Mouse (Mus musculus) midbrain, embryonic 16.5 days (tissue): Measurements from ENCODE around the gene Txndc9. TPM values are rescaled to one million over a fixed set of nuclear protein-coding genes. Genes with fewer than 3 reads are reported as not detected.
"Not testable (repeated sequence)": the region's sequence is repeated elsewhere in the genome, so short reads cannot be mapped to it uniquely, and the experiment has no call there.

Experiments
- ATAC-seq: fragments of 200-750 bp; cut with Nextera tagmentation; 2 replicates; pipeline ENCODE4 v1.8.0; 2017; ENCODE audit warnings: moderate TSS enrichment
- H3K27ac ChIP-seq: fragments of 300-500 bp; sonication (generic); 2 replicates; pipeline ENCODE4 v1.5.1; 2014; ENCODE audit warnings: mild to moderate bottlenecking, low read length, mixed read lengths
- H3K27me3 ChIP-seq: fragments of 300-500 bp; sonication (generic); 2 replicates; pipeline ENCODE4 v1.6.1; 2014; ENCODE audit warnings: low read depth, low read length, mixed read lengths; ENCODE audit not compliant: control insufficient read depth, insufficient read depth
- H3K36me3 ChIP-seq: fragments of 300-500 bp; sonication (generic); 2 replicates; pipeline ENCODE4 v1.6.1; 2014; ENCODE audit warnings: mild to moderate bottlenecking, low read length, moderate library complexity, mixed read lengths; ENCODE audit not compliant: control insufficient read depth, insufficient read depth
- H3K4me1 ChIP-seq: fragments of 300-500 bp; sonication (generic); 2 replicates; pipeline ENCODE4 v1.6.1; 2014; ENCODE audit warnings: mild to moderate bottlenecking, low read length, mixed read lengths; ENCODE audit not compliant: control insufficient read depth, insufficient read depth
- H3K4me2 ChIP-seq: fragments of 300-500 bp; sonication (generic); 2 replicates; pipeline ENCODE4 v1.6.1; 2014; ENCODE audit warnings: mild to moderate bottlenecking, low read length, mixed read lengths
- H3K4me3 ChIP-seq: fragments of 300-500 bp; sonication (generic); 2 replicates; pipeline ENCODE4 v1.5.1; 2014; ENCODE audit warnings: low read depth, mild to moderate bottlenecking, low read length, moderate library complexity, mixed read lengths
- H3K9ac ChIP-seq: fragments of 300-500 bp; sonication (generic); 2 replicates; pipeline ENCODE4 v1.6.1; 2014; ENCODE audit warnings: low read depth, low read length, mixed read lengths
- H3K9me3 ChIP-seq: fragments of 300-500 bp; sonication (generic); replicated peaks from 2 replicates; pipeline ENCODE4 v1.6.1; 2014; ENCODE audit warnings: mild to moderate bottlenecking, low read length, mixed read lengths; ENCODE audit not compliant: control insufficient read depth, poor library complexity, severe bottlenecking
- WGBS: fragments of 180-500 bp; shearing (Covaris S2); extraction: QIAGEN DNeasy Blood & Tissue Kit; methylation state at CpG from one replicate; pipeline ENCODE4 v1.1.7; 2014; 5-methylcytosine and 5-hydroxymethylcytosine counted together
- polyA plus RNA-seq: library from polyadenylated mRNA; unstranded; fragments of >200 nt; fragmentation: Nextera tagmentation; extraction: Ambion mirVana; gene quantifications from 2 replicates; pipeline ENCODE4 v1.2.1, GENCODE M21; 2015

Gene Txndc9
- polyA plus RNA-seq, 1 experiment from 2014 or later: 130 TPM

- Histone ChIP-seq H3K4me2 (no peak overlapping the region), H3K9ac (no peak overlapping the region), H3K9me3 (no peaks in the 10 kb centered on the region), H3K27ac (no peak overlapping the region), H3K4me3 (no peak overlapping the region), H3K4me1 (no peaks in the 10 kb centered on the region), H3K36me3 (peaks cover 47% of the 10 kb centered on the region), H3K27me3 (no peaks in the 10 kb centered on the region)
- 97% methylated on average over 5 of the region's 5 CpGs for WGBS
- ATAC-seq: no peak
Measured at GRCm38 (mm10) chr1:37987856-37988255, 9.8 kb downstream of the Txndc9 start.

GRCm38 (mm10) chr1:37985764-37986323 is 11.8 kb downstream of the Txndc9 start:
- Histone ChIP-seq H3K4me3 (no peak overlapping the region), H3K9me3 (no peaks in the 10 kb centered on the region), H3K4me1 (no peaks in the 10 kb centered on the region), H3K4me2 (no peak overlapping the region), H3K27me3 (no peaks in the 10 kb centered on the region), H3K36me3 (peaks cover 32% of the 10 kb centered on the region), H3K9ac (no peak overlapping the region), H3K27ac (no peak overlapping the region)
- WGBS: 87% methylated on average over 9 of the region's 9 CpGs
- ATAC-seq: no peak

DNA sequence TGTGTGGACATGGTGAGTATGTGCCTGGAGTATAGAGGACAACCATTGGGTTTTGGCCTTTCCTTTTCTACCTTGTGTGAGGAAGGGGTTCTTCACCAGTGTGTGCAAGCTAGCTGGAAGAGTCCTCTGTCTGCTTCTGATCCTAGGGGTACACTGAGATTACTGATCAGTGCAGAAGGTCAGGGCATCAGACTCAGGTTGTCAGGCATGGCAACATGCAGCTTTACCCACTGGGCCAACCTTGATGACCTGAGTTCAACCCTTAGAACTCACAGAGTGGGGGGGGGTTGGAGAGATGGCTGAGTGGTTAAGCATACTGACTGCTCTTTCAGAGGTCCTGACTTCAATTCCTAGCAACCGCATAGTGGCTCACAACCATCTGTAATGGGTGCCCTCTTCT is 13.4 kb downstream of the Txndc9 start:
- no peaks in the 10 kb centered on the region for H3K4me1 ChIP-seq
- no peak for ATAC-seq
- WGBS: 92% methylated on average over 1 of the region's 1 CpGs

GRCm38 (mm10) chr1:37977303-37977702 is 20.4 kb downstream of the Txndc9 start:
- H3K36me3 ChIP-seq: no peaks in the 10 kb centered on the region
- no peak overlapping the region for H3K4me3 ChIP-seq
- no peaks in the 10 kb centered on the region for H3K27me3 ChIP-seq
- H3K9ac ChIP-seq: no peak overlapping the region
- 94% methylated on average over 7 of the region's 7 CpGs for WGBS
- ATAC-seq: no peak
- no peaks in the 10 kb centered on the region for H3K9me3 ChIP-seq
- H3K27ac ChIP-seq: no peak overlapping the region
- no peaks in the 10 kb centered on the region for H3K4me1 ChIP-seq
- H3K4me2 ChIP-seq: no peak overlapping the region

More for the DNA sequence above, 13.4 kb downstream of the Txndc9 start:
- Histone ChIP-seq H3K4me2 (no peak overlapping the region), H3K36me3 (peaks cover 25% of the 10 kb centered on the region), H3K4me3 (no peak overlapping the region), H3K27ac (no peak overlapping the region), H3K9ac (no peak overlapping the region), H3K27me3 (no peaks in the 10 kb centered on the region), H3K9me3 (no peaks in the 10 kb centered on the region)

DNA sequence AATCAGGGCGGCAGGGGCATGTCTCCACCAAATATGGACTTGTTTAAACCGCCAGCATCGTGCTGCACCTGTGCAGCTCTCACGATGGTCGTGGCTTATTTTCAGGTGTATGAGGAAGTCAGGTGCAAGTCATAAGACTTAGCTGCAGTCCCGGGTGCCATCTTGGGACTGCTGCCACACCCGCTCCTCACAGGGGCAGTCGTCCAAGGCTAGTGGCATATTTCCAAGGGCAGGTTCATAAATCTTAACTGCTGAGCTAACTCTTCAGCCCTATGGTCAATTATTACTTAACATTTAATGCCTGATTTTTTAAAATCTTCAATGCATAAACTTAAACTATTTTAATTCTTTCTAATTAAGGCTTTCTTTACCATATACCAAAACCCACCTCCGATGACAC is 21.0 kb downstream of the Txndc9 start:
- H3K4me1 ChIP-seq, H3K4me3 ChIP-seq, H3K4me2 ChIP-seq, H3K27me3 ChIP-seq, ATAC-seq, H3K9me3 ChIP-seq, H3K27ac ChIP-seq, H3K36me3 ChIP-seq, H3K9ac ChIP-seq: not testable (repeated sequence)
- WGBS: 80% methylated on average over 9 of the region's 9 CpGs

DNA sequence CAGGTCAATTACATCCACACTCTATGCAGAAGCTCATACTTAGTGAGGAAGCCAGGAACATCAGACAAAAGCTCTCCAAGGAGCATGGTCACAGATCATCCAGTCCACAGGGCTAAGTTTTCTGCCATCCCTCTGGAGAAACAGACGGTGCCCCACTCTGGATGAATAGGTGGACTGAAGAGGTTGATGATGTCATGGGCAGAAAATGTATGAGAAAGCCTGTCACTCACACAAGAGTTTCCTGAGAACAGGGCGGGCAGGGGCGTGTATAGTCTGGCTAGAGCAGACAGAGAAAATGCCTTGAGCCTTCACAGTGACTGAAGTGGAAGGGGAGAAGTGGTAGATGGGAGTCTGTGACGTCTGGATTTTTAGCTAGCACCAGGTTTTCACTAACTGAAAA is 26.2 kb downstream of the Txndc9 start:
- no peaks in the 10 kb centered on the region for H3K4me1 ChIP-seq
- 67% methylated on average over 4 of the region's 4 CpGs for WGBS
- H3K9ac ChIP-seq: no peak overlapping the region
- ATAC-seq: no peak
- no peaks in the 10 kb centered on the region for H3K27me3 ChIP-seq
- H3K9me3 ChIP-seq: no peaks in the 10 kb centered on the region
- no peak overlapping the region for H3K27ac ChIP-seq
- H3K4me2 ChIP-seq: no peak overlapping the region
- H3K4me3 ChIP-seq: no peak overlapping the region
- no peaks in the 10 kb centered on the region for H3K36me3 ChIP-seq

DNA sequence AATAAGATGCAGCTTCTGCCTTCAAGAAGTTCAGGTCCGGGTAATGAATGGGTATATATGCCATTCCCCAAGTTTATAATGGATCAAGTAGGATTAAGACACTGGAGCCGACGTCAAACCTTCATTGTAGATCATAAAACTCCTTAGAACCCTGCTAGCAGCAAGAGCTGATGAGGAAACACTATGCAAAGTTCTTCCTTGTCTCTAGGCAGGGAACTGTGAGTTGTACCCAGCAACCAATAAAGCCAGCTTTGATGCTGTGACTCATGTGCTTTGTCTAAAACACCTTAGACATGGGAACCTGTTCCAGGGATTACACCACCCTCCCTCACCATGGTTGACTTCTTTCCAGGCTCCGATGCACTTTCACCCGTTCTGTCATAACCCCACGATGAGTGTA is 28.9 kb downstream of the Txndc9 start:
- Histone ChIP-seq H3K4me1 (no peaks in the 10 kb centered on the region), H3K4me3 (no peak overlapping the region), H3K9me3 (no peaks in the 10 kb centered on the region), H3K9ac (no peak overlapping the region), H3K4me2 (no peak overlapping the region), H3K27ac (no peak overlapping the region), H3K36me3 (no peaks in the 10 kb centered on the region), H3K27me3 (no peaks in the 10 kb centered on the region)
- WGBS: 87% methylated on average over 6 of the region's 6 CpGs
- ATAC-seq: no peak

DNA sequence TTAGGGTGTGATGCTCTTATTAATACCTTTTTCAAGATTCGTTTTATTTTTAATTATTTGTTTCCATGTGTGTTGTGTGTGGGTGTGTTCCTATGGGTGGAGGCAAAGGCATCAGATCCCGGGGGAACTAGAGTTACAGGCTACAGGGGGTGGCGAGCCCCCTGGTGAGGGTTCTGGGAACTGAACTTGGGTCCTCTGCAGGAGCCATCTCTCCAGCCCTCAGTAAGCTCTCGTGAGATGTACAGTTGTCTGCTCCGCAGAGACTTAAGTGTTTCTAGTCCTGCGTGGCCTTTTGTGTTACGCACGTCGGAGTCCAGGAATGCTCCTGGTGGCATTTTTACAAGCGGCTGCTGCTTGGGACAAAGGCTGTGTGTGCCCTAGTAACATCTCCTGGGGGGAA is 32.1 kb downstream of the Txndc9 start:
- Histone ChIP-seq H3K27me3 (no peaks in the 10 kb centered on the region), H3K4me1 (no peaks in the 10 kb centered on the region), H3K4me3 (no peak overlapping the region), H3K36me3 (no peaks in the 10 kb centered on the region), H3K9ac (no peak overlapping the region), H3K9me3 (no peaks in the 10 kb centered on the region), H3K4me2 (no peak overlapping the region), H3K27ac (no peak overlapping the region)
- 67% methylated on average over 10 of the region's 10 CpGs for WGBS
- ATAC-seq: no peak

DNA sequence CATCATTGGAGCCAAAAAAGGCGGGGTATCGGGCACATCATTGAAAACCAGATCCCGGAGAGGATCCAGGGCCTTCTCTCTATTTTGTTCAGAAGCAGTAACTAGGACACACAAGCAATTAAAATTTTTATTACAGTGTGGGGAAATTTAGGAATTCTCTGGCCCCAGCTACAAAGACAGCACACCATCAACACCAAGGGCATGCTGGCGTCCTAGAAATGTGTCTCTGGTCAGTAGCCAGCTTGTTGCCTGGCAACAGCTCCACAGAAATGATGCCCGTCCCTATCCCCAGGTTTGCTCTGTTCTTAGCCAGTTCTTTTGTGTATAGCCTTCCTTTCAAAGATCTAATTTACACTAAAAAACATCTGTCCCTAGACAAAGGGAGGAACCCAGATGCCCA is 38.2 kb downstream of the Txndc9 start:
- Histone ChIP-seq H3K4me1 (no peaks in the 10 kb centered on the region), H3K9ac (no peak overlapping the region), H3K36me3 (no peaks in the 10 kb centered on the region), H3K27me3 (no peaks in the 10 kb centered on the region), H3K4me2 (no peak overlapping the region), H3K9me3 (no peaks in the 10 kb centered on the region), H3K4me3 (no peak overlapping the region), H3K27ac (no peak overlapping the region)
- no peak for ATAC-seq
- WGBS: 59% methylated on average over 5 of the region's 5 CpGs
